Mouse (Mus musculus): Measurements from ENCODE around the gene Hmga2. TPM values are rescaled to one million over a fixed set of nuclear protein-coding genes. Genes with fewer than 3 reads are reported as not detected.
"Not testable (repeated sequence)": the region's sequence is repeated elsewhere in the genome, so short reads cannot be mapped to it uniquely, and the experiment has no call there.

Gene Hmga2
- polyA plus RNA-seq, 1 experiment from 2014 or later, result 61.0 TPM

DNA sequence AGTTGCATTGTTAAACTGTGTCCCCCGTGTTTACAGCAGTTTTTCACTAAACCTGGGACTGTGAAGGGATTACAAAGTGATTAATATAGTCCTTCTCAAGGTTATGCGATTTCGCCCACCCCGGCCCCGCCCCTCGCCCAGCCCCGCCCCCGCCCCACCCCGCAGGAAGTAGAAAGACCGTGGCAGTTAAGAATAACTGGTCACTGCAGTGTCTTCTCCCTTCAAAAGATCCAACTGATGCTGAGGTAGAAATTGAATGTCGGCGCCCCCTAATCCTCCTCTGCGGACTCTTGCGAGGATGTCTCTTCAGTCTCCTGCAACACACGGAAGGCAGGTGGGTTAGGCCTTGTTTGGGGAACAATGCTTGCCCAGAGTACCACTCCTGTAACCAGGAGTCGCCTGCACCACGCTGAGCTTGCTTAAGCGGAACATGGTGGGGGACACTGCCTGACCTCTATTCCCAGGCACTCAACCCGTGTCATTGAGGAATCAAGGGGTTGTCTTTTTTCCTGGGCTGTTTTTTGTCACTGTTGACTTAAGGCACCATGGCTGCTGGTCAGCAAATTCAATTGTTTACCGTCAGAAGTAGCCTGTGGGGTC lies 112.2 kb downstream of the Hmga2 start:
- no peak overlapping the region for H3K4me3 ChIP-seq (ENCODE audit: low read depth, low read length)
- no peaks in the 10 kb centered on the region for H3K9me3 ChIP-seq (ENCODE audit: control insufficient read depth, low read length)
- peaks cover 16% of the 10 kb centered on the region for H3K36me3 ChIP-seq (ENCODE audit: control insufficient read depth, insufficient read depth, low read length)
- WGBS, result 61% methylated on average over 20 of the region's 20 CpGs
- ATAC-seq (replicated peaks; ENCODE audit: low FRiP score, low TSS enrichment, low read depth), result no peak
- no peak for DNase-seq (ENCODE audit: low spot score)
- H3K9ac ChIP-seq (ENCODE audit: low read length), result no peak overlapping the region
- H3K27ac ChIP-seq (ENCODE audit: low read depth), result peak overlapping the region; percentile 12; the same call in 1 of the 2 replicates
- no peak overlapping the region for H3K4me2 ChIP-seq (ENCODE audit: low read length)
- peaks cover 38% of the 10 kb centered on the region for H3K4me1 ChIP-seq (replicated peaks; ENCODE audit: control insufficient read depth, insufficient read depth, low read length)
- H3K27me3 ChIP-seq (replicated peaks; ENCODE audit: control insufficient read depth, insufficient read depth, low read length), result no peaks in the 10 kb centered on the region

DNA sequence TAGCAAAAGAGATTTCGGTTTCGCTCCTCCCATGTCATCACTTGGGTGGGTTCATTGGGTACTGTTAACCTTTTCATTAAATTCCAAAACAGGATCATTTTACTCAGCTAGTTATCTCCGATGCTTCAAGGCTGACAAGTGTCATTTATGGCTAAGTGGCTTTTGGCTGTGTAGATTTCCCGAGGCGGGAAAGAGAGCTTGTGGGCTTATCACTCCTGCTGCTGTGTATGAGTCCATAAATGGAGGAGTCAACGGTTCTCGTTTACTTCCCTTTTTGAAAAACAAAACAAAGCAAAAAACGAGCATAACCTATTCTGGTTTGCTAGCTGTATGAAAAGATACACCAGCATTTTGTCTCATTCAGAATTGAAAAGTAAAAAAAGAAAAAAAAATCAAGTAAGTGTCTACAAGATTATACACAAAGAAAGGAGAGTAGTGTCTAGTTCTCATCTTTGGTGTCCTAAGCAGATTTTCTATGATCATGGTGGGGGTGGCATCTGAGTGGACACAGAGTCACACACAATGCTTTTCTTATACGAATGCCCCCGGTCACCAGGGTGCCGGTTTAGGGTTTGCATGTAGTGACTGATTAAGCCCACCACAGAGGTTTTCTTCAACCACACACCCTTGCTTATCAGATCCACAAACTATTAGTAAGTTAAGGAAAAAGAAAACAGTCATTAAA lies 112.8 kb downstream of the Hmga2 start:
- not testable (repeated sequence) for H3K27ac ChIP-seq (ENCODE audit: low read depth); H3K4me2 ChIP-seq (ENCODE audit: low read length); H3K9ac ChIP-seq (ENCODE audit: low read length); H3K4me3 ChIP-seq (ENCODE audit: low read depth, low read length); H3K27me3 ChIP-seq (replicated peaks; ENCODE audit: control insufficient read depth, insufficient read depth, low read length); H3K9me3 ChIP-seq (ENCODE audit: control insufficient read depth, low read length); DNase-seq (ENCODE audit: low spot score); ATAC-seq (replicated peaks; ENCODE audit: low FRiP score, low TSS enrichment, low read depth)
- Histone ChIP-seq H3K4me1 (replicated peaks; ENCODE audit: control insufficient read depth, insufficient read depth, low read length) (peaks cover 34% of the 10 kb centered on the region), H3K36me3 (ENCODE audit: control insufficient read depth, insufficient read depth, low read length) (peaks cover 16% of the 10 kb centered on the region)
- 79% methylated on average over 8 of the region's 11 CpGs for WGBS

- H3K27me3 ChIP-seq (replicated peaks; ENCODE audit: control insufficient read depth, insufficient read depth, low read length), result no peaks in the 10 kb centered on the region
- no peak overlapping the region for H3K4me2 ChIP-seq (ENCODE audit: low read length)
- H3K4me3 ChIP-seq (ENCODE audit: low read depth, low read length), result no peak overlapping the region
- H3K9me3 ChIP-seq (ENCODE audit: control insufficient read depth, low read length), result no peaks in the 10 kb centered on the region
- no peaks in the 10 kb centered on the region for H3K4me1 ChIP-seq (replicated peaks; ENCODE audit: control insufficient read depth, insufficient read depth, low read length)
- DNase-seq (ENCODE audit: low spot score), result no peak
- H3K27ac ChIP-seq (ENCODE audit: low read depth), result no peak overlapping the region
- WGBS, result 50% methylated on average over 13 of the region's 13 CpGs
- H3K9ac ChIP-seq (ENCODE audit: low read length), result no peak overlapping the region
- no peak for ATAC-seq (replicated peaks; ENCODE audit: low FRiP score, low TSS enrichment, low read depth)
- H3K36me3 ChIP-seq (ENCODE audit: control insufficient read depth, insufficient read depth, low read length), result no peaks in the 10 kb centered on the region
These were observed 121.7 kb downstream of the Hmga2 start for GRCm38 (mm10) chr10:120354523-120355030.

DNA sequence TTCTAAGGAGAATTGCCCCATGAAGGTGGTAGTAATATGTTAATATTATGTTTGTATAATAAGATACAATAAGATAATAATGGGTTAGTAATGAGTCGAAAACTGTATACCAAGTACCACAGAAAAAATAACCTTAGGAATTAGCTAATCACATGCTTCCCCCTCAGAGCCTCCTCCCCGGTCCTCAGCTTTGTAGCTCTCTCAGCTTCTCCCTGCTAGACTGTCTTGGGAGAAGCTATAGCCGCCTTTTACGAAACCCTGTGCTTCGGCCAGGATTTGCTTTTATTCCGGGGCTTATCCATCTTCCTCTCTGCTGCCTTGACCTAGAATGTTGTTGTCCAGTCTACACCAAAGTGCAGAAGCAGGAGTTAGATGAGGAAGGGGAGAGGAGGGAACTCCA lies 130.9 kb downstream of the Hmga2 start:
- DNase-seq (ENCODE audit: low spot score) (no peak), ATAC-seq (replicated peaks; ENCODE audit: low FRiP score, low TSS enrichment, low read depth) (no peak)
- no peaks in the 10 kb centered on the region for H3K4me1 ChIP-seq (replicated peaks; ENCODE audit: control insufficient read depth, insufficient read depth, low read length)
- no peak overlapping the region for H3K4me3 ChIP-seq (ENCODE audit: low read depth, low read length)
- no peak overlapping the region for H3K27ac ChIP-seq (ENCODE audit: low read depth)
- H3K9me3 ChIP-seq (ENCODE audit: control insufficient read depth, low read length), result no peaks in the 10 kb centered on the region
- no peak overlapping the region for H3K4me2 ChIP-seq (ENCODE audit: low read length)
- 90% methylated on average over 6 of the region's 6 CpGs for WGBS
- no peaks in the 10 kb centered on the region for H3K36me3 ChIP-seq (ENCODE audit: control insufficient read depth, insufficient read depth, low read length)
- H3K27me3 ChIP-seq (replicated peaks; ENCODE audit: control insufficient read depth, insufficient read depth, low read length), result no peaks in the 10 kb centered on the region
- no peak overlapping the region for H3K9ac ChIP-seq (ENCODE audit: low read length)

DNA sequence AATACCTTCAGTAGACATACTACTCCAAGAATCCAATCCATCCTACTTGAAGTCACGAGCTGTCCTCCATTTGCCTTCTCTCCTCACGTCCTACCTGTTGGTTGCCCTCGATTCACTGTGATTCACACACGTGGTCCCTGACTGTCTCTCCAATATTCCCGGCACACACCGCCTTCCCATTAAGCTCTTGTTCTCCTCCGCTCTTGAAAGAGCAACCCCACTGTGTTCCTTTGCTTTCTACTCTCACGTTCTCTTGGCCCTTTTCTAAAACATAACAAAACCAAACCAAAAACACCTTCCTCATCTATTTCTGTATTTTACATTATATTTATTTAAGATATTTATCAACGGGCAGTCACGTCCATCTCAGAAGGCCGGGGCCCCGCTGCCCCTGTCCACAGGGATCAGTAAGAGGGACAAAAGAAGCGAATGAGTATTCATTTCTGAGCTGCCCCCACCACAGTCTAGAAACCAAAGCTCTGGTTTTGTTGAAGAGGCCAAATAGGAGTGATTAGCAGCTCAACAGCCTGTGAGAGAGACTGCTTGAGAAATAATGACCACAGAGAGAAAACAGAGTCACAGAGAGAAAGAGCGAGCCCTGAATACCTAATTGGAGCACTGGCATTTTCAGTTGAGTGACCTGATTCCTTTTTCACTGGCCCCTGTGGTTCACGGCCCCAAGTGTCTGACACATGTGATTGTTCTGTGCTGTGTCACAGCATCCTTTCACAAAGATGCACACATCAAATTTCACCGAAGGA lies 131.5 kb downstream of the Hmga2 start:
- H3K4me2 ChIP-seq (ENCODE audit: low read length), result no peak overlapping the region
- ATAC-seq (replicated peaks; ENCODE audit: low FRiP score, low TSS enrichment, low read depth) (no peak), DNase-seq (ENCODE audit: low spot score) (no peak)
- H3K27ac ChIP-seq (ENCODE audit: low read depth), result no peak overlapping the region
- no peaks in the 10 kb centered on the region for H3K4me1 ChIP-seq (replicated peaks; ENCODE audit: control insufficient read depth, insufficient read depth, low read length)
- no peaks in the 10 kb centered on the region for H3K36me3 ChIP-seq (ENCODE audit: control insufficient read depth, insufficient read depth, low read length)
- WGBS, result 89% methylated on average over 16 of the region's 16 CpGs
- H3K4me3 ChIP-seq (ENCODE audit: low read depth, low read length), result no peak overlapping the region
- no peaks in the 10 kb centered on the region for H3K9me3 ChIP-seq (ENCODE audit: control insufficient read depth, low read length)
- no peaks in the 10 kb centered on the region for H3K27me3 ChIP-seq (replicated peaks; ENCODE audit: control insufficient read depth, insufficient read depth, low read length)
- H3K9ac ChIP-seq (ENCODE audit: low read length), result no peak overlapping the region

- not testable (repeated sequence) for ATAC-seq (replicated peaks; ENCODE audit: low FRiP score, low TSS enrichment, low read depth); H3K9ac ChIP-seq (ENCODE audit: low read length); DNase-seq (ENCODE audit: low spot score); H3K36me3 ChIP-seq (ENCODE audit: control insufficient read depth, insufficient read depth, low read length); H3K4me1 ChIP-seq (replicated peaks; ENCODE audit: control insufficient read depth, insufficient read depth, low read length); H3K27ac ChIP-seq (ENCODE audit: low read depth); H3K4me3 ChIP-seq (ENCODE audit: low read depth, low read length); H3K9me3 ChIP-seq (ENCODE audit: control insufficient read depth, low read length); H3K4me2 ChIP-seq (ENCODE audit: low read length); H3K27me3 ChIP-seq (replicated peaks; ENCODE audit: control insufficient read depth, insufficient read depth, low read length)
- 93% methylated on average over 2 of the region's 2 CpGs for WGBS
These were observed 136.4 kb downstream of the Hmga2 start for GRCm38 (mm10) chr10:120339906-120340305.

DNA sequence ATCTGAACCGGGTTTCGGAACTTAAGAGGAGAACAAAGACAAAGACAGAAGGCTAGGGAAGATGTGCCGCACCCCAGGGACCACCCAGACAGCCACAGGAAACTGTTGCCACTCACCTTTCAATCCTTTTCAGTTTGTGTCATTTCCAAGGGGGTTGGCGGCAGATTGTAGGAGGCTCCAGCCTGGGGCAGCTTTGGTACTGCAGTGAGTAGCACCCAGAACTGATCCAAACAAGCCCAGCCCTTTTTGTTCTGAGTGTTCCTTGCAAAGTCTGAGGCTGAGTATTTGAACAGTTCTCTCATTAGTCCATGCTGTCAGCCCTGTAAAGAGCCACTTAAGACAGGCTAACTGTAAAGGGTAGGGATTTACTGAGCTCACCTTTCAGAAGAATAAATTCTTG lies 136.9 kb downstream of the Hmga2 start:
- H3K27ac ChIP-seq (ENCODE audit: low read depth), result no peak overlapping the region

GRCm38 (mm10) chr10:120338841-120339240 lies 137.4 kb downstream of the Hmga2 start:
- Histone ChIP-seq H3K4me2 (ENCODE audit: low read length) (no peak overlapping the region), H3K27me3 (replicated peaks; ENCODE audit: control insufficient read depth, insufficient read depth, low read length) (no peaks in the 10 kb centered on the region), H3K27ac (ENCODE audit: low read depth) (no peak overlapping the region), H3K4me3 (ENCODE audit: low read depth, low read length) (no peak overlapping the region), H3K36me3 (ENCODE audit: control insufficient read depth, insufficient read depth, low read length) (no peaks in the 10 kb centered on the region), H3K4me1 (replicated peaks; ENCODE audit: control insufficient read depth, insufficient read depth, low read length) (no peaks in the 10 kb centered on the region), H3K9ac (ENCODE audit: low read length) (no peak overlapping the region), H3K9me3 (ENCODE audit: control insufficient read depth, low read length) (peaks cover 4% of the 10 kb centered on the region; the same call in 1 of the 2 replicates)
- WGBS, result 70% methylated on average over 5 of the region's 5 CpGs
- ATAC-seq (replicated peaks; ENCODE audit: low FRiP score, low TSS enrichment, low read depth) (no peak), DNase-seq (ENCODE audit: low spot score) (no peak)

More for the DNA sequence above, 136.9 kb downstream of the Hmga2 start:
- peaks cover 4% of the 10 kb centered on the region; the same call in 1 of the 2 replicates for H3K9me3 ChIP-seq (ENCODE audit: control insufficient read depth, low read length)
- ATAC-seq (replicated peaks; ENCODE audit: low FRiP score, low TSS enrichment, low read depth) (no peak), DNase-seq (ENCODE audit: low spot score) (no peak)
- H3K4me3 ChIP-seq (ENCODE audit: low read depth, low read length), result no peak overlapping the region
- H3K4me2 ChIP-seq (ENCODE audit: low read length), result no peak overlapping the region
- no peaks in the 10 kb centered on the region for H3K4me1 ChIP-seq (replicated peaks; ENCODE audit: control insufficient read depth, insufficient read depth, low read length)
- no peaks in the 10 kb centered on the region for H3K36me3 ChIP-seq (ENCODE audit: control insufficient read depth, insufficient read depth, low read length)
- 62% methylated on average over 4 of the region's 4 CpGs for WGBS
- H3K9ac ChIP-seq (ENCODE audit: low read length), result no peak overlapping the region
- H3K27me3 ChIP-seq (replicated peaks; ENCODE audit: control insufficient read depth, insufficient read depth, low read length), result no peaks in the 10 kb centered on the region

Data from intestine, embryonic 14.5 days (tissue).